Mouse (Mus musculus) G1E-ER4 (cell line): ENCODE measurements around the gene B4galt4. TPM values are rescaled to one million over a fixed set of nuclear protein-coding genes. Genes with fewer than 3 reads are reported as not detected.

Source experiments
- GATA1 ChIP-seq: IDR thresholded peaks from one replicate; pipeline ENCODE4 v1.8.0; 2012; ENCODE audit warnings: low read length, inconsistent platforms
- polyA plus RNA-seq: library from polyadenylated mRNA; stranded (reverse); fragments of >175 nt; gene quantifications from 2 replicates; pipeline ENCODE4 v1.2.3, GENCODE M21; 2012

The B4galt4 gene
- polyA plus RNA-seq, 1 experiment = not detected

DNA sequence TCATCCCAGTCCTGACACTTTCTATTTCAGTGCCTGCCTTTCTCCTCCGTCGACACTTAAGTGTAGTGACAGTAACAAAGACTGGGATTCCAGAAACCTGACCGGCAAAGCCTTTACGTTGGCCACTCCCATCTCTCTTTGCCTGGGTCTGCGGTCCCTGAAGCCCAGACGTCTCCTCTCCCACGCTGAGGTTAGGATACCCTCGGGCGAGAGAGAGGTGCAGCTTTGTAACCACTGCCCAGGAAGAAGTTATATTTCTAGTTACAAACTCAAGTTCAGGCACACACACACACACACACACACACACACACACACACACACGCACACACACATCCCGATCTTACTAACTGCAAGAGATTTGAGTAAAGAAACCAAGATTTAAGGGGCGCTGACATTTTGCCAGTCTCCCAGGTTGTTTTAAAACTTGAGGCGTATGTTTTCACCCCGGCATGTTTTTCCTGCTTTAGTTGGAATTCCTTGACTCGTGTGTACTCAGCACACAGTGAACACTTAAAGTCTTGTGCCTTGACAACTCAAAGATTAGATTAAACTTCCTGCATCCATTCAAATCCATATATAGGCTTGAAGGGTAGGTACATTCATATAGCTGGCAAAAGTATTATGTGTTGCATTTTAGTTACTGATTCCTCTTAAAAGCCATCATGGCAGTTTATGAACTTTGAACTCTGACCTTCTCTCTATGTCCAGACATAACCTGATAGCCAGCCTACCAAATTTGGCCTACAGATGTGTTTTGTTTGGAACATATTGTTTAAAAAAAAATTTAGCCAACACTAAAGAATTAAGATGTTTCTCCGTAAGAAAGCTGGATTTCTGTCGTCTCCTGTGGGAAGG lies 28.4 kb upstream of the B4galt4 start:
- TF ChIP-seq GATA1 = no peak

GRCm38 (mm10) chr16:38721377-38721776 lies 20.7 kb upstream of the B4galt4 start:
- no peak for TF ChIP-seq GATA1

- no peak for TF ChIP-seq GATA1
Observed at GRCm38 (mm10) chr16:38724256-38724655, 17.8 kb upstream of the B4galt4 start.

- no peak for TF ChIP-seq GATA1
Observed at GRCm38 (mm10) chr16:38724974-38725373, 17.1 kb upstream of the B4galt4 start.

GRCm38 (mm10) chr16:38728576-38729132 lies 13.4 kb upstream of the B4galt4 start:
- no peak for TF ChIP-seq GATA1

- no peak for TF ChIP-seq GATA1
Observed at GRCm38 (mm10) chr16:38729139-38729538, 12.9 kb upstream of the B4galt4 start.

GRCm38 (mm10) chr16:38729610-38730288 lies 12.3 kb upstream of the B4galt4 start:
- TF ChIP-seq GATA1 = no peak

- no peak for TF ChIP-seq GATA1
Observed at GRCm38 (mm10) chr16:38730921-38731320, 11.1 kb upstream of the B4galt4 start.

DNA sequence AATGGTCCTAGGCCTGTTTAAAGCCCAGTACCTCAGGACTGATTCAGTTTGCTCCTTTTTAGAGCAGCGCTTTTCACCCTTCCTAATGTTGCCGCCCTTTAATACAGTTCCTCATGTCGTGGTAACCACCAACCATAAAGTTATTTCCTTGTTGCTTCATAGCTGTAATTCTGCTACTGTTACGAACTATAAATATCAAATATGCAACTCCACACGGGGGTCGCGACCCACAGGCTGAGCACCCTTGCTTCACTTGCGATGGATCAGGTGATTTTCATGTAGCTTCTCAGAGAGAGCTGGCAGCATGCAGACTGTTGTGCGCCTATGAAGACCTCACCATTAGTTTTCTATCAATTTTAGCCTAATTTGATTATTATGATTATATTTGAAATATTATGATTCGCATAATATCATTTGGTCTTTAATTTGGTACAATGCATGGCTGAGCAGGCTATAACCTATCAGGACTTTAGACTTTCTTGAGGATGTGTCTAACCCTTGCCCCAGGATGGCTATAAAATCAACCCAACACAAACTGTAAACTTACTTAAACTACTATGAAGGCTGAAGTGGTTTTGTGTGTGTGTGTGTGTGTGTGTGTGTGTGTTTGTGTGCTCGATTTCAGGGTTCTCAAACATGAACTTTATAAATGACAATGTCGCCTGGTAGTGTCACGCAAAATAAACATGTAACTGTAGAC lies 710 bp upstream of the B4galt4 start:
- TF ChIP-seq GATA1 = no peak

GRCm38 (mm10) chr16:38742659-38743131 lies 631 bp downstream of the B4galt4 start:
- no peak for TF ChIP-seq GATA1

- no peak for TF ChIP-seq GATA1
Observed at GRCm38 (mm10) chr16:38743941-38744673, 2.0 kb downstream of the B4galt4 start.

DNA sequence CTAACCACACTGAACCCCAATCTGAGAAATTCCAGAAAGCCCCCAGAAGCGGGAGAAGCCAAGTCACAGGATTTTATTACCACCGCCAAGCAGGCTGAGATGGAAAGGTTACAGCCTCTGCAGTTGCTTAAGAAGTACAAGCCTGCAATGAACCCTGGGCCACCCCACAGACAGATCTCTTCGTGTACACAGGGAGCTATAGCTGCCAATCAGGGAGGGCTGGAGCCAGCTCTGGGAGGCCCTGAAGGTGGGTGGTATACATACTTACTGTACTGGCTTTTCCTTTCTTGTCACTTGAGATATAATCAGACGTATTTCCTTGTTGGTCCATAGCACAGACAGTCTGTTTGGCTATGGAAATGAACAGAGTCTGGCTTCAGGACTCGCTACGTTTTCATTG lies 8.7 kb downstream of the B4galt4 start:
- TF ChIP-seq GATA1 = no peak

- TF ChIP-seq GATA1 = no peak
Observed at GRCm38 (mm10) chr16:38753631-38754030, 11.6 kb downstream of the B4galt4 start.

- TF ChIP-seq GATA1 = no peak
Observed at GRCm38 (mm10) chr16:38755452-38756176, 13.6 kb downstream of the B4galt4 start.

GRCm38 (mm10) chr16:38756177-38756503 lies 14.1 kb downstream of the B4galt4 start:
- no peak for TF ChIP-seq GATA1

- TF ChIP-seq GATA1 = no peak
Observed at GRCm38 (mm10) chr16:38756572-38756971, 14.5 kb downstream of the B4galt4 start.
